In the genomic region with DNA sequence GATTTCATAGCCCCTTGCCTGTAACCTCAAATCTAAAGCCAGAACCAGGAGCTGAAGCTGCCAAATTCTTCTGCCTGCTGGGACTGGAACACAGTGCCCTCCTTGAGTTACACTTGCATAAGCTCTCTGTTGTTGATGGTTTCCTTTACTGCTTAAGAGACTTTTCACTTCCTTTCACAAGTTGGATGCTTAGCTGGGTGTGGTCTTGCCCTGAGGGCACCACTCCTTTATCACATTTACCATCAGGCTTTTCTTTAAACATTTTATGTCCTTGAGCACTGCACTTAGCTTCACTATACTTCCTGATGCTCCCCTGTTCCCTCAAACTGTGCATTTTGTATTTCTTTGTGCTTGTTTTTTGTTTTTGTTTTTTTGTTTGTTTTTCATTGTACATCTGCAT, we compare ENCODE assay signal across 25 mouse cellular contexts.
"Had no signal": no experiment of that assay in that cellular context is flagged by ENCODE, and none has a peak within 500 bp of the region (broad histone marks: within the 10 kb centered on the region; RNA-seq: fewer than 3 reads in every experiment).

No protein-coding gene starts in this region.

- H3K9ac ChIP-seq: heart, embryonic 13.5 days; heart, embryonic 15.5 days; hindbrain, embryonic 14.5 days; intestine, embryonic 15.5 days; limb, embryonic 13.5 days; limb, embryonic 15.5 days; liver, embryonic 12.5 days; liver, embryonic 14.5 days had no signal

- H3K27ac ChIP-seq: heart, adult 2 months; heart, embryonic 13.5 days; heart, embryonic 15.5 days; hindbrain, embryonic 14.5 days; intestine, embryonic 15.5 days; limb, embryonic 13.5 days; limb, embryonic 15.5 days; liver, embryonic 12.5 days; liver, embryonic 14.5 days had no signal

- H3K36me3 ChIP-seq: heart, embryonic 13.5 days; heart, embryonic 15.5 days; intestine, embryonic 15.5 days; limb, embryonic 13.5 days; limb, embryonic 15.5 days; liver, embryonic 12.5 days had no signal

- H3K4me1 ChIP-seq: heart, embryonic 13.5 days; heart, embryonic 15.5 days; intestine, embryonic 15.5 days; limb, embryonic 13.5 days; limb, embryonic 15.5 days; liver, embryonic 12.5 days had no signal

- H3K27me3 ChIP-seq: heart, embryonic 13.5 days; heart, embryonic 15.5 days; intestine, embryonic 15.5 days; limb, embryonic 13.5 days; limb, embryonic 15.5 days; liver, embryonic 12.5 days had no signal

- ATAC-seq: hindbrain, embryonic 16.5 days; inflammation-experienced regulatory T-cells, adult 6 months; intestine, embryonic 15.5 days; intestine, postnatal 0 days; liver, embryonic 12.5 days had no signal

- H3K4me3 ChIP-seq: heart, adult 2 months; heart, embryonic 13.5 days; heart, embryonic 15.5 days; intestine, embryonic 15.5 days; limb, embryonic 13.5 days; limb, embryonic 15.5 days; liver, embryonic 12.5 days had no signal

- H3K9me3 ChIP-seq: heart, embryonic 13.5 days; heart, embryonic 15.5 days; intestine, embryonic 15.5 days; limb, embryonic 13.5 days; limb, embryonic 15.5 days; liver, embryonic 12.5 days had no signal

- DNase-seq: gastrocnemius, postnatal 14 days; gastrocnemius, postnatal 36 days; heart, adult 11 months; heart, adult 2 months; heart, postnatal 14 days; heart, postnatal 36 days; kidney, adult 18-20 months; kidney, adult 8-10 months; kidney, postnatal 14 days; kidney, postnatal 36 days; layer of hippocampus, adult 9-11 months; layer of hippocampus, postnatal 36 days; left cerebral cortex, postnatal 4 days had no signal

- H3K4me2 ChIP-seq: heart, embryonic 11.5 days; heart, embryonic 13.5 days; heart, embryonic 15.5 days; hindbrain, embryonic 14.5 days; intestine, embryonic 15.5 days; limb, embryonic 13.5 days; limb, embryonic 15.5 days; liver, embryonic 12.5 days had no signal
